Mouse (Mus musculus): ENCODE results near the gene Tunar.

- TF ChIP-seq POLR2A (IDR thresholded peaks at IDR 0.05; ENCODE audit: insufficient read length, low read depth) (no peak), MYOG (IDR thresholded peaks at IDR 0.05; ENCODE audit: control insufficient read depth in 1 of 3, insufficient read depth in 1 of 3, insufficient read length in 2 of 3, low read depth in 2 of 3) (no peak), POLR2AphosphoS2 (IDR thresholded peaks at IDR 0.05; ENCODE audit: insufficient read length, low read depth) (no peak), TCF12 (IDR thresholded peaks at IDR 0.05; ENCODE audit: insufficient read depth, poor library complexity, severe bottlenecking) (no peak), MYOD1 (IDR thresholded peaks at IDR 0.05; ENCODE audit: control insufficient read depth in 1 of 3, insufficient read length in 2 of 3, low read depth in 2 of 3) (no peak)
Measured at GRCm38 (mm10) chr12:105336094-105336420, 2.4 kb downstream of the Tunar start.
